Mouse (Mus musculus) lung, postnatal 0 days (tissue): ENCODE measurements around the gene Inpp5a. TPM values are rescaled to one million over a fixed set of nuclear protein-coding genes. Genes with fewer than 3 reads are reported as not detected.
A peak's percentile ranks its signal among the peaks of the same experiment; 100 is the strongest.

Source experiments
- ATAC-seq: fragments of 200-750 bp; cut with Nextera tagmentation; 2 replicates; pipeline ENCODE4 v1.8.0; 2017; ENCODE audit warnings: moderate library complexity
- DNase-seq: peaks from one replicate; pipeline ENCODE4 v3.0.0-alpha.2; 2016; ENCODE audit warnings: low spot score
- H3K27ac ChIP-seq: fragments of 300-500 bp; sonication (generic); 2 replicates; pipeline ENCODE4 v1.5.1; 2014; ENCODE audit warnings: antibody characterized with exemption, mild to moderate bottlenecking, low read length, mixed read lengths
- H3K27me3 ChIP-seq: fragments of 300-500 bp; sonication (generic); replicated peaks from 2 replicates; pipeline ENCODE4 v1.6.1; 2014; ENCODE audit warnings: low read length, mixed read lengths; ENCODE audit not compliant: insufficient read depth
- H3K36me3 ChIP-seq: fragments of 300-500 bp; sonication (generic); 2 replicates; pipeline ENCODE4 v1.6.1; 2014; ENCODE audit warnings: low read length, mixed read lengths; ENCODE audit not compliant: insufficient read depth
- H3K4me1 ChIP-seq: fragments of 300-500 bp; sonication (generic); 2 replicates; pipeline ENCODE4 v1.6.1; 2014; ENCODE audit warnings: antibody characterized with exemption, low read depth, low read length, mixed read lengths; ENCODE audit not compliant: insufficient read depth
- H3K4me2 ChIP-seq: fragments of 300-500 bp; sonication (generic); replicated peaks from 2 replicates; pipeline ENCODE4 v1.6.1; 2014; ENCODE audit warnings: low read depth, mild to moderate bottlenecking, low read length, moderate library complexity, mixed read lengths
- H3K4me3 ChIP-seq: fragments of 300-500 bp; sonication (generic); 2 replicates; pipeline ENCODE4 v1.5.1; 2014; ENCODE audit warnings: low read depth, low read length
- H3K9ac ChIP-seq: fragments of 300-500 bp; sonication (generic); replicated peaks from 2 replicates; pipeline ENCODE4 v1.6.1; 2014; ENCODE audit warnings: low read depth, mild to moderate bottlenecking
- H3K9me3 ChIP-seq: fragments of 300-500 bp; sonication (generic); 2 replicates; pipeline ENCODE4 v1.6.1; 2016; ENCODE audit warnings: low read length, mixed read lengths
- CTCF ChIP-seq: IDR thresholded peaks from 2 replicates; pipeline ENCODE4 v1.5.1; 2016; ENCODE audit warnings: antibody characterized with exemption, mild to moderate bottlenecking
- EP300 ChIP-seq: IDR thresholded peaks from 2 replicates; pipeline ENCODE4 v1.6.1; 2016; ENCODE audit warnings: antibody characterized with exemption, mild to moderate bottlenecking, control low read depth
- WGBS: fragments of 180-500 bp; shearing (Covaris S2); extraction: QIAGEN DNeasy Blood & Tissue Kit; methylation state at CpG from one replicate; pipeline ENCODE4 v1.1.7; 2014; 5-methylcytosine and 5-hydroxymethylcytosine counted together
- polyA plus RNA-seq: library from polyadenylated mRNA; unstranded; fragments of >200 nt; fragmentation: Nextera tagmentation; extraction: Ambion mirVana; gene quantifications from 2 replicates; pipeline ENCODE4 v1.2.1, GENCODE M21; 2015

Gene Inpp5a
- polyA plus RNA-seq, 1 experiment from 2014 or later, result 41.3 TPM

GRCm38 (mm10) chr7:139354370-139355139 lies 34.4 kb upstream of the Inpp5a start:
- ATAC-seq (peak; percentile 84), DNase-seq (peak; percentile 80)
- 59% methylated on average over 4 of the region's 4 CpGs for WGBS
- no peaks in the 10 kb centered on the region for H3K36me3 ChIP-seq
- H3K9me3 ChIP-seq, result no peaks in the 10 kb centered on the region
- H3K27ac ChIP-seq, result peak overlapping the region; percentile 69
- TF ChIP-seq CTCF, result no peak
- no peak for TF ChIP-seq EP300
- no peaks in the 10 kb centered on the region for H3K4me1 ChIP-seq
- no peak overlapping the region for H3K4me2 ChIP-seq
- H3K9ac ChIP-seq, result no peak overlapping the region
- H3K4me3 ChIP-seq, result no peak overlapping the region
- H3K27me3 ChIP-seq, result no peaks in the 10 kb centered on the region

- Histone ChIP-seq H3K36me3 (no peaks in the 10 kb centered on the region), H3K27ac (no peak overlapping the region), H3K27me3 (no peaks in the 10 kb centered on the region), H3K4me3 (no peak overlapping the region), H3K4me1 (no peaks in the 10 kb centered on the region), H3K4me2 (no peak overlapping the region), H3K9me3 (no peaks in the 10 kb centered on the region), H3K9ac (no peak overlapping the region)
- ATAC-seq (no peak), DNase-seq (no peak)
- TF ChIP-seq CTCF (no peak), EP300 (no peak)
- WGBS, result 47% methylated on average over 2 of the region's 2 CpGs
These were observed 31.9 kb upstream of the Inpp5a start for GRCm38 (mm10) chr7:139357043-139357442.

GRCm38 (mm10) chr7:139359906-139360305 lies 29.0 kb upstream of the Inpp5a start:
- Histone ChIP-seq H3K36me3 (no peaks in the 10 kb centered on the region), H3K4me1 (peaks cover 17% of the 10 kb centered on the region; the same call in 1 of the 2 replicates), H3K27me3 (no peaks in the 10 kb centered on the region), H3K9me3 (no peaks in the 10 kb centered on the region), H3K27ac (peak overlapping the region; percentile 59), H3K9ac (no peak overlapping the region), H3K4me2 (no peak overlapping the region), H3K4me3 (no peak overlapping the region)
- DNase-seq (peak; percentile 83), ATAC-seq (peak; percentile 66)
- TF ChIP-seq CTCF (no peak), EP300 (peak; percentile 84)
- WGBS, result 47% methylated on average over 4 of the region's 4 CpGs

GRCm38 (mm10) chr7:139360890-139361559 lies 27.9 kb upstream of the Inpp5a start:
- Histone ChIP-seq H3K27ac (0 out of 2 replicates have a peak overlapping the region, but pooled peaks have one; percentile 27), H3K9ac (no peak overlapping the region), H3K36me3 (no peaks in the 10 kb centered on the region), H3K4me2 (no peak overlapping the region), H3K4me1 (peaks cover 26% of the 10 kb centered on the region; the same call in 1 of the 2 replicates), H3K27me3 (no peaks in the 10 kb centered on the region), H3K4me3 (no peak overlapping the region), H3K9me3 (no peaks in the 10 kb centered on the region)
- ATAC-seq (no peak), DNase-seq (peak; percentile 37)
- 69% methylated on average over 3 of the region's 3 CpGs for WGBS
- TF ChIP-seq CTCF, result no peak
- no peak for TF ChIP-seq EP300

GRCm38 (mm10) chr7:139361799-139362198 lies 27.1 kb upstream of the Inpp5a start:
- Histone ChIP-seq H3K27ac (no peak overlapping the region), H3K4me2 (no peak overlapping the region), H3K9me3 (no peaks in the 10 kb centered on the region), H3K27me3 (no peaks in the 10 kb centered on the region), H3K4me1 (peaks cover 31% of the 10 kb centered on the region; the same call in 1 of the 2 replicates), H3K4me3 (no peak overlapping the region), H3K9ac (no peak overlapping the region), H3K36me3 (no peaks in the 10 kb centered on the region)
- ATAC-seq (no peak), DNase-seq (no peak)
- TF ChIP-seq CTCF, result no peak
- no peak for TF ChIP-seq EP300
- WGBS, result 82% methylated on average over 5 of the region's 5 CpGs

GRCm38 (mm10) chr7:139362514-139362913 lies 26.4 kb upstream of the Inpp5a start:
- Histone ChIP-seq H3K27ac (no peak overlapping the region), H3K36me3 (no peaks in the 10 kb centered on the region), H3K9ac (no peak overlapping the region), H3K4me2 (no peak overlapping the region), H3K9me3 (no peaks in the 10 kb centered on the region), H3K27me3 (no peaks in the 10 kb centered on the region), H3K4me1 (peaks cover 36% of the 10 kb centered on the region; the same call in 1 of the 2 replicates), H3K4me3 (no peak overlapping the region)
- no peak for TF ChIP-seq CTCF
- 97% methylated on average over 3 of the region's 3 CpGs for WGBS
- DNase-seq (no peak), ATAC-seq (no peak)
